Comparison of ENCODE assay signal across 39 mouse cellular contexts in the genomic region with DNA sequence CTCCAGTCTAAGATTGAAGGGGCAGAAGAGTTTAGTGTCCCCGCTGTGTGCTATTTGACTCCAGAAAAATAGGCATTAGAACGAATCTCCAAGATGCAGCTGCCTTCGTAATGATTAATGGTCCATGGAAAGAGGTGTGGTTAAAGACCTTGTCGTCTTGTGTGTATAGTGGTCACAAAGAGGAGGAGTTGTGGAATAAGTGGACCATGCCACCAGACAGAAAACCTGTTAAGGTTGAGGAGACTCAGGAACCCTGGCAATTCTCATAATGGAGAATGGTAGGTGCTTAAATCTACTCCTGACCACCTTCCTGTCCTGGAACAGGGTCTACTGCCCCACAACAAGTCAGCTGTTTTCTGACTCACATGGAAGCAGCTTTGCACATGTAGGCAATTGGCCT. TPM values are rescaled to one million over a fixed set of nuclear protein-coding genes. Genes with fewer than 3 reads are reported as not detected.
"Had no signal": no experiment of that assay in that cellular context is flagged by ENCODE, and none has a peak within 500 bp of the region (broad histone marks: within the 10 kb centered on the region; RNA-seq: fewer than 3 reads in every experiment).

No protein-coding gene starts in this region.

- H3K4me3 ChIP-seq: heart, adult 2 months; heart, embryonic 13.5 days; heart, embryonic 15.5 days; hindbrain, embryonic 13.5 days; hindbrain, embryonic 15.5 days; limb, embryonic 13.5 days; limb, embryonic 15.5 days; liver, embryonic 12.5 days had no signal

- H3K4me1 ChIP-seq: heart, embryonic 13.5 days; heart, embryonic 15.5 days; hindbrain, embryonic 13.5 days; hindbrain, embryonic 15.5 days; limb, embryonic 15.5 days; liver, embryonic 12.5 days had no signal

- DNase-seq: forebrain, postnatal 0 days; gastrocnemius, postnatal 14 days; gastrocnemius, postnatal 36 days; heart, adult 2 months; heart, postnatal 14 days; heart, postnatal 36 days; kidney, adult 11 months; kidney, postnatal 10 days; kidney, postnatal 25 days; layer of hippocampus, adult 9-11 months; layer of hippocampus, postnatal 36 days; left cerebral cortex, postnatal 4 days had no signal

- H3K9ac ChIP-seq: forebrain, postnatal 0 days; heart, embryonic 13.5 days; heart, embryonic 15.5 days; hindbrain, embryonic 13.5 days; hindbrain, embryonic 15.5 days; limb, embryonic 13.5 days; limb, embryonic 15.5 days; liver, embryonic 12.5 days; liver, embryonic 14.5 days had no signal

- H3K9me3 ChIP-seq: heart, embryonic 13.5 days; heart, embryonic 15.5 days; hindbrain, embryonic 13.5 days; hindbrain, embryonic 15.5 days; limb, embryonic 13.5 days; limb, embryonic 15.5 days; liver, embryonic 12.5 days had no signal

- H3K27ac ChIP-seq: heart, adult 2 months; heart, embryonic 13.5 days; heart, embryonic 15.5 days; hindbrain, embryonic 13.5 days; hindbrain, embryonic 15.5 days; hindbrain, postnatal 0 days; limb, embryonic 13.5 days; limb, embryonic 15.5 days; liver, embryonic 12.5 days; liver, embryonic 14.5 days had no signal

- H3K36me3 ChIP-seq: limb, embryonic 15.5 days had no signal

- ATAC-seq: forebrain, postnatal 0 days; hindbrain, postnatal 0 days; intestine, embryonic 16.5 days; liver, embryonic 12.5 days had no signal

- H3K27me3 ChIP-seq: heart, embryonic 13.5 days; heart, embryonic 15.5 days; hindbrain, embryonic 13.5 days; hindbrain, embryonic 15.5 days; limb, embryonic 13.5 days; limb, embryonic 15.5 days; liver, embryonic 12.5 days had no signal

- H3K4me2 ChIP-seq: heart, embryonic 11.5 days; heart, embryonic 13.5 days; heart, embryonic 15.5 days; hindbrain, embryonic 13.5 days; hindbrain, embryonic 15.5 days; limb, embryonic 13.5 days; limb, embryonic 15.5 days; liver, embryonic 12.5 days had no signal

RNA-seq across cellular contexts. Expression of gene Meig1, which starts 23.5 kb away (rescaled TPM):
- total RNA-seq: gastrocnemius, adult 18-20 months; gastrocnemius, adult 8-10 months; gastrocnemius, postnatal 14 days; gastrocnemius, postnatal 36 days; hematopoietic stem cell, adult 5-6 weeks; liver, adult 2 months had no signal
- polyA plus RNA-seq: heart, embryonic 11.5 days; heart, embryonic 13.5 days; intestine, embryonic 14.5 days; large intestine, adult 2 months; limb, embryonic 11.5 days; limb, embryonic 13.5 days; limb, embryonic 15.5 days; liver, adult 2 months; liver, embryonic 14.5 days; liver, embryonic 16.5 days had no signal

RNA-seq across cellular contexts. Expression of gene Olah, which starts 49.0 kb away (rescaled TPM):
- total RNA-seq: forebrain, postnatal 0 days; gastrocnemius, adult 18-20 months; gastrocnemius, adult 8-10 months; gastrocnemius, postnatal 14 days; gastrocnemius, postnatal 36 days; heart, adult 2 months; heart, postnatal 14 days; heart, postnatal 36 days; hematopoietic stem cell, adult 5-6 weeks; hindbrain, postnatal 0 days; layer of hippocampus, adult 18-20 months; layer of hippocampus, adult 8-10 months; layer of hippocampus, postnatal 14 days; layer of hippocampus, postnatal 36 days; left cerebral cortex, adult 18-20 months; left cerebral cortex, adult 8-10 months; left cerebral cortex, postnatal 10 days; liver, adult 2 months had no signal
- polyA plus RNA-seq: gonadal fat pad, adult 2 months; heart, adult 2 months; heart, embryonic 11.5 days; heart, embryonic 13.5 days; heart, embryonic 15.5 days; heart, postnatal 0 days; hindbrain, embryonic 13.5 days; hindbrain, embryonic 15.5 days; hindbrain, postnatal 0 days; intestine, embryonic 14.5 days; intestine, embryonic 16.5 days; large intestine, adult 2 months; limb, embryonic 11.5 days; liver, adult 2 months; liver, embryonic 12.5 days; liver, embryonic 14.5 days; liver, embryonic 16.5 days had no signal
